Mouse (Mus musculus): ENCODE results near the gene Cfap99. TPM values are rescaled to one million over a fixed set of nuclear protein-coding genes. Genes with fewer than 3 reads are reported as not detected.

The Cfap99 gene
- polyA plus RNA-seq, 1 experiment: not detected

DNA sequence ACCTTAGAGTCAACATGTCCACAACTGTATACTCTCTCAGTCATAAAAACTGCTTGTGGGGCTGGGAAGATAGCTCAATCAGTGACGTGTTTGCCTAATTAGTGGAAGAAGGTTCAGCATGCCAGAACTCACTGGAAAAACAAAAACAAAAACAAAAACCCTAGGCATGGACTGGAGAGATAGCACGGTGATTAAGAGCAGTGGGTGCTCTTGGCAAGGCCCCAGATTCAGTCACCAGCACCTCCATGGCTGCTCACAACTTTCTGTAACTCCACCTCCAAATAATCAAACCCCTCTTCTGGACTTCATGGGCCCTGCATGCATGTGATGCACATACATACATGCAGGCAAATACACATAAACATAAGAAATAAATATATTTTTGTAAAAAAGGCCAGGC lies 886 bp downstream of the Cfap99 start:
- Histone ChIP-seq H3K36me3 (ENCODE audit: control insufficient read depth, insufficient read depth, low read length, poor library complexity, severe bottlenecking) (no peaks in the 10 kb centered on the region), H3K27me3 (ENCODE audit: control insufficient read depth, insufficient read depth, low read length, poor library complexity, severe bottlenecking) (no peaks in the 10 kb centered on the region), H3K9me3 (replicated peaks; ENCODE audit: control insufficient read depth, insufficient read depth, low read length, poor library complexity, severe bottlenecking) (no peaks in the 10 kb centered on the region), H3K4me3 (ENCODE audit: low read depth, low read length) (no peak overlapping the region), H3K27ac (ENCODE audit: insufficient read depth, low read length) (no peak overlapping the region), H3K9ac (ENCODE audit: low read depth, poor library complexity, severe bottlenecking) (no peak overlapping the region), H3K4me1 (ENCODE audit: control insufficient read depth, insufficient read depth, low read length) (no peaks in the 10 kb centered on the region)
- no peak for TF ChIP-seq EP300 (IDR thresholded peaks at IDR 0.05; ENCODE audit: insufficient read depth, low read depth, low read length)
- no peak for TF ChIP-seq CTCF (IDR thresholded peaks at IDR 0.05; ENCODE audit: low read depth, low read length)
- TF ChIP-seq POLR2A (IDR thresholded peaks at IDR 0.05; ENCODE audit: insufficient read depth, low read length): no peak

DNA sequence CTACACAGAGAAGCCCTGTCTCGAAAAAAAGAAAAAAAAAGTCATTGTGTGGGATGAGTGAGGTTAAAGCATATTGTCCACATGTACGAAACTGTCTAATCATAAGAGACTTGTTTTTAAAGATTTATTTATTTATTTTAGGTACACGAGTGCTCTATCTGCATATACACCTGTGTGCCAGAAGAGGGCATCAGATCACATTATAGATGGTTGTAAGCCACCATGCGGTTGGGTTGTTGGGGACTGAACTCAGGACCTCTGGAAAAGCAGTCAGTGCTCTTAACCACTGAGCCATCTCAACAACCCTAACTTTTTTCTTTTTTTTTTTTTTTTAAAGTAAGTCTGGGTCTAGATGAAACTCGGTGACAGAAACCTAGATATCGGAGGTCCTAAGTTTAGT lies 5.0 kb downstream of the Cfap99 start:
- H3K36me3 ChIP-seq (ENCODE audit: control insufficient read depth, insufficient read depth, low read length, poor library complexity, severe bottlenecking): no peaks in the 10 kb centered on the region
- H3K27ac ChIP-seq (ENCODE audit: insufficient read depth, low read length): no peak overlapping the region
- H3K9me3 ChIP-seq (replicated peaks; ENCODE audit: control insufficient read depth, insufficient read depth, low read length, poor library complexity, severe bottlenecking): no peaks in the 10 kb centered on the region
- no peak overlapping the region for H3K4me3 ChIP-seq (ENCODE audit: low read depth, low read length)
- no peaks in the 10 kb centered on the region; the same call in 1 of the 2 replicates for H3K27me3 ChIP-seq (ENCODE audit: control insufficient read depth, insufficient read depth, low read length, poor library complexity, severe bottlenecking)
- no peak for TF ChIP-seq EP300 (IDR thresholded peaks at IDR 0.05; ENCODE audit: insufficient read depth, low read depth, low read length)
- no peak for TF ChIP-seq POLR2A (IDR thresholded peaks at IDR 0.05; ENCODE audit: insufficient read depth, low read length)
- no peak for TF ChIP-seq CTCF (IDR thresholded peaks at IDR 0.05; ENCODE audit: low read depth, low read length)
- H3K4me1 ChIP-seq (ENCODE audit: control insufficient read depth, insufficient read depth, low read length): no peaks in the 10 kb centered on the region
- H3K9ac ChIP-seq (ENCODE audit: low read depth, poor library complexity, severe bottlenecking): no peak overlapping the region

DNA sequence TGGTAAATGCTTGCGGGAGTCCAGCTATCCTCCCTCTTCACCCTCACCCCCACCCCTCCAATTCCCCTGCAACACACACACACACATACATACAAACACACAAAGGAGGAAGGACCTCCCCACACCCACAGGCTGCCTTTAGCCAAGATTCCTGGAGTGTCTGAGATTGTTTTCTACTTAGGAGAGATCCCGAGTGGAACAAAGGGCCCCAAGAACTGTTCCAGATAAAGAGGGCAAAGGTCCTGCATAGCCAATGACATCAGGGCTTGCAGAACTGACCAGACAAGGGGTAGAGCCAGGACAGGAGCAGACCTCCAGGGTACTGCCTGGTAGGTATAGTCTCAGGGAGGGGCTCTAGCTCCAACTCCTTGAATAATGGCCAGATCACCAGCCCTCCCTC lies 6.3 kb downstream of the Cfap99 start:
- Histone ChIP-seq H3K27me3 (ENCODE audit: control insufficient read depth, insufficient read depth, low read length, poor library complexity, severe bottlenecking) (no peaks in the 10 kb centered on the region; the same call in 1 of the 2 replicates), H3K4me1 (ENCODE audit: control insufficient read depth, insufficient read depth, low read length) (no peaks in the 10 kb centered on the region), H3K9me3 (replicated peaks; ENCODE audit: control insufficient read depth, insufficient read depth, low read length, poor library complexity, severe bottlenecking) (no peaks in the 10 kb centered on the region), H3K9ac (ENCODE audit: low read depth, poor library complexity, severe bottlenecking) (no peak overlapping the region), H3K36me3 (ENCODE audit: control insufficient read depth, insufficient read depth, low read length, poor library complexity, severe bottlenecking) (no peaks in the 10 kb centered on the region), H3K4me3 (ENCODE audit: low read depth, low read length) (no peak overlapping the region), H3K27ac (ENCODE audit: insufficient read depth, low read length) (no peak overlapping the region)
- TF ChIP-seq CTCF (IDR thresholded peaks at IDR 0.05; ENCODE audit: low read depth, low read length): no peak
- TF ChIP-seq EP300 (IDR thresholded peaks at IDR 0.05; ENCODE audit: insufficient read depth, low read depth, low read length): no peak
- no peak for TF ChIP-seq POLR2A (IDR thresholded peaks at IDR 0.05; ENCODE audit: insufficient read depth, low read length)

DNA sequence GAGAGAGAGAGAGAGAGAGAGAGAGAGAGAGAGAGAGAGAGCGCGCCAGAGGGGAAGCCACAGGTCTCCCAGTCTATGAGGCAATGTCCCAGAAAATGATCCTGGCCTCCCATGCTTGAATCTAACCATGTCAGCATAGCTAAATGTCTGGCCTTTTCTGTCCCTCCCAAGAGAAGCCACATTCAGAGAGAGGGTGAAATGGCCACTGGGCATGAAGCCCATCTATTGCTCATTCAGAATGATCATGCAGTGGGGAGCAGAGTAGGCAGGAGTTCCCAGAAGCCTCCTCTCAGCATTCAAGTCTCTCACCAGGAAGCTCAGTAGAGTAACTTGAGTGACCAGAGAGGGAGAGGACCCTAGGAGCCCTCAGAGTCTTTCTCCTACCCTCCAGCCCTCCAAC lies 6.7 kb downstream of the Cfap99 start:
- no peak for TF ChIP-seq POLR2A (IDR thresholded peaks at IDR 0.05; ENCODE audit: insufficient read depth, low read length)
- no peak for TF ChIP-seq EP300 (IDR thresholded peaks at IDR 0.05; ENCODE audit: insufficient read depth, low read depth, low read length)
- TF ChIP-seq CTCF (IDR thresholded peaks at IDR 0.05; ENCODE audit: low read depth, low read length): no peak
- Histone ChIP-seq H3K36me3 (ENCODE audit: control insufficient read depth, insufficient read depth, low read length, poor library complexity, severe bottlenecking) (no peaks in the 10 kb centered on the region), H3K9ac (ENCODE audit: low read depth, poor library complexity, severe bottlenecking) (no peak overlapping the region), H3K27ac (ENCODE audit: insufficient read depth, low read length) (no peak overlapping the region), H3K4me3 (ENCODE audit: low read depth, low read length) (no peak overlapping the region), H3K9me3 (replicated peaks; ENCODE audit: control insufficient read depth, insufficient read depth, low read length, poor library complexity, severe bottlenecking) (no peaks in the 10 kb centered on the region), H3K27me3 (ENCODE audit: control insufficient read depth, insufficient read depth, low read length, poor library complexity, severe bottlenecking) (no peaks in the 10 kb centered on the region; the same call in 1 of the 2 replicates), H3K4me1 (ENCODE audit: control insufficient read depth, insufficient read depth, low read length) (no peaks in the 10 kb centered on the region)

DNA sequence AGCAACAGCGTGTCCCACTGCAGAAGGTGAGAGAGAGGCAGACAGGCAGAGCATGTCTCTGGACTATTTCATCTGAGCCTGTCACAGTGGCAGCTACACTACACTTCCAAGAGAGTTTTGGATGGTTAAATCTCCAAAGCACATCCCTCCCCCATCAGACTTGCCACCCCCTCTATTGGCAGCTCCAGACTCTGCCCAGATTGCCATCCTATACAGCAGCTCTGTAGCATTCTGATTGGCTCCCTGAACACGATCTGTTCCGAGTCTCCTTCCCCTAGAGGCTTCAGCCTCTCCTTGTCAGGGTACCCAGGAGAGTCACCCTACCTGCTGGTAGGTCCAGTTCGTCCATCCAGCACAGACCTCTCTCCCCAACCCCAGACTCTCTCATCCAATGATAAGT lies 9.7 kb downstream of the Cfap99 start:
- H3K4me1 ChIP-seq (ENCODE audit: control insufficient read depth, insufficient read depth, low read length): no peaks in the 10 kb centered on the region
- no peaks in the 10 kb centered on the region for H3K36me3 ChIP-seq (ENCODE audit: control insufficient read depth, insufficient read depth, low read length, poor library complexity, severe bottlenecking)
- no peak overlapping the region for H3K27ac ChIP-seq (ENCODE audit: insufficient read depth, low read length)
- no peaks in the 10 kb centered on the region for H3K9me3 ChIP-seq (replicated peaks; ENCODE audit: control insufficient read depth, insufficient read depth, low read length, poor library complexity, severe bottlenecking)
- H3K27me3 ChIP-seq (ENCODE audit: control insufficient read depth, insufficient read depth, low read length, poor library complexity, severe bottlenecking): no peaks in the 10 kb centered on the region; the same call in 1 of the 2 replicates
- H3K4me3 ChIP-seq (ENCODE audit: low read depth, low read length): no peak overlapping the region
- no peak for TF ChIP-seq POLR2A (IDR thresholded peaks at IDR 0.05; ENCODE audit: insufficient read depth, low read length)
- no peak for TF ChIP-seq CTCF (IDR thresholded peaks at IDR 0.05; ENCODE audit: low read depth, low read length)
- no peak for TF ChIP-seq EP300 (IDR thresholded peaks at IDR 0.05; ENCODE audit: insufficient read depth, low read depth, low read length)
- H3K9ac ChIP-seq (ENCODE audit: low read depth, poor library complexity, severe bottlenecking): no peak overlapping the region

DNA sequence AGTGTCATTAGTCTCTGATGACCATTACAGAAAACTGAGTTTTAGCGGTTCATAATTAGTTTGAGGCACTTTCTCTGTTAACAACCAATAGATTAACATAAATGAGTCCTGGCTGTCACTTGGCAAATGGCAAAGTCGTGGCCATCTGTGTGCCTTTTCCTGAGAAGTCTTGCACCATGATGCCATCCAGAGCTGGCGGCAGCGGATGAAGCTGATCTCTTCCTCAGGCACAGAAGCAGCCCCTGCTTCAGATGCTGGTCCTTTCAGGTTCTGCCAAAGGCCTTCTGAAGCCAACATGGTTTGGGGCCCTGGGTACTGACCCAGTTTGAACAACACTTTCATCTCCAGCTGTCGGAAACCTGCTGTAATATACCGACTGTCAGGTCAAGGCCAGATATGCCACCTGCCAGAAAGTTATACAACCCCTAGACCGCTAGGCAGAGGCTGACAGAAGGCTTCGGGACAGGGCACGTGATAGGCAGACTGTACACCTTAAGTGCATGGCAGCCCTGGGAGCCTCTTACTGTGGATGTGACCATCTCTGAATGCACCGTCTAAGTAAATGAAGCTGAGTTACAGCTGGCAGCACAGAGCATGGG lies 10.6 kb downstream of the Cfap99 start:
- no peaks in the 10 kb centered on the region for H3K4me1 ChIP-seq (ENCODE audit: control insufficient read depth, insufficient read depth, low read length)
- no peak for TF ChIP-seq EP300 (IDR thresholded peaks at IDR 0.05; ENCODE audit: insufficient read depth, low read depth, low read length)
- no peak for TF ChIP-seq POLR2A (IDR thresholded peaks at IDR 0.05; ENCODE audit: insufficient read depth, low read length)
- no peak for TF ChIP-seq CTCF (IDR thresholded peaks at IDR 0.05; ENCODE audit: low read depth, low read length)

More for the DNA sequence above, 10.6 kb downstream of the Cfap99 start:
- no peaks in the 10 kb centered on the region; the same call in 1 of the 2 replicates for H3K27me3 ChIP-seq (ENCODE audit: control insufficient read depth, insufficient read depth, low read length, poor library complexity, severe bottlenecking)
- H3K36me3 ChIP-seq (ENCODE audit: control insufficient read depth, insufficient read depth, low read length, poor library complexity, severe bottlenecking): no peaks in the 10 kb centered on the region
- H3K9ac ChIP-seq (ENCODE audit: low read depth, poor library complexity, severe bottlenecking): no peak overlapping the region
- no peak overlapping the region for H3K4me3 ChIP-seq (ENCODE audit: low read depth, low read length)
- no peak overlapping the region for H3K27ac ChIP-seq (ENCODE audit: insufficient read depth, low read length)
- no peaks in the 10 kb centered on the region for H3K9me3 ChIP-seq (replicated peaks; ENCODE audit: control insufficient read depth, insufficient read depth, low read length, poor library complexity, severe bottlenecking)
